Mouse (Mus musculus) heart, embryonic 14.5 days (tissue): ENCODE measurements at regions not wholly inside any gene's neighbourhood (a gene's known extent, or its start where the extent isn't known, plus 50 kb on each side); places are given as distances from the start of the nearest gene placed in this dataset.

Experiments used
- ATAC-seq: fragments of 200-750 bp; cut with Nextera tagmentation; 2 replicates; pipeline ENCODE4 v1.8.0; 2017; ENCODE audit warnings: low read depth, moderate TSS enrichment; ENCODE audit not compliant: insufficient number of reproducible peaks, insufficient read depth, low FRiP score
- H3K27ac ChIP-seq, 2 experiments: fragments of 200-500 bp in 1 of 2; fragments of 300-500 bp in 1 of 2; sonication (generic) in 1 of 2; replicated peaks in 1 of 2; 2 replicates each; pipeline ENCODE4 v1.5.1; 2012 to 2014; ENCODE audit warnings: low read depth in 2 of 2, low read length in 2 of 2, control low read depth in 1 of 2, mild to moderate bottlenecking in 1 of 2, mixed read lengths in 1 of 2; ENCODE audit not compliant: control insufficient read depth in 1 of 2, insufficient read depth in 1 of 2
- H3K27me3 ChIP-seq: fragments of 300-500 bp; sonication (generic); 2 replicates; pipeline ENCODE4 v1.6.1; 2014; ENCODE audit warnings: mild to moderate bottlenecking, low read length, control low read depth; ENCODE audit not compliant: control insufficient read depth, insufficient read depth
- H3K36me3 ChIP-seq: fragments of 300-500 bp; sonication (generic); 2 replicates; pipeline ENCODE4 v1.6.1; 2014; ENCODE audit warnings: mild to moderate bottlenecking, control low read depth, low read length, mixed read lengths; ENCODE audit not compliant: control insufficient read depth, insufficient read depth
- H3K4me1 ChIP-seq, 2 experiments: fragments of 200-500 bp in 1 of 2; fragments of 300-500 bp in 1 of 2; sonication (generic) in 1 of 2; 2 replicates each; pipeline ENCODE4 v1.6.1; 2012 to 2014; ENCODE audit warnings: low read length in 2 of 2, control low read depth in 1 of 2, mixed read lengths in 1 of 2; ENCODE audit not compliant: control insufficient read depth in 2 of 2, insufficient read depth in 2 of 2
- H3K4me2 ChIP-seq: fragments of 300-500 bp; sonication (generic); 2 replicates; pipeline ENCODE4 v1.6.1; 2014; ENCODE audit warnings: mild to moderate bottlenecking, low read length
- H3K4me3 ChIP-seq, 2 experiments: fragments of 200-500 bp in 1 of 2; fragments of 300-500 bp in 1 of 2; sonication (generic) in 1 of 2; 2 replicates each; pipeline ENCODE4 v1.5.1; 2012 to 2014; ENCODE audit warnings: low read length in 2 of 2, mild to moderate bottlenecking in 2 of 2, control low read depth in 1 of 2, low read depth in 1 of 2, moderate library complexity in 1 of 2; ENCODE audit not compliant: control insufficient read depth in 1 of 2, insufficient read depth in 1 of 2
- H3K9ac ChIP-seq: fragments of 300-500 bp; sonication (generic); 2 replicates; pipeline ENCODE4 v1.6.1; 2014; ENCODE audit warnings: mild to moderate bottlenecking, low read length
- H3K9me3 ChIP-seq: fragments of 300-500 bp; sonication (generic); 2 replicates; pipeline ENCODE4 v1.6.1; 2016; ENCODE audit warnings: low read length, control low read depth; ENCODE audit not compliant: control insufficient read depth
- WGBS: fragments of 180-500 bp; shearing (Covaris S2); extraction: QIAGEN DNeasy Blood & Tissue Kit; methylation state at CpG from one replicate; pipeline ENCODE4 v1.1.7; 2014; 5-methylcytosine and 5-hydroxymethylcytosine counted together

GRCm38 (mm10) chr3:50603182-50603581 is 159.8 kb upstream of the Slc7a11 start:
- Histone ChIP-seq H3K9me3 (no peaks in the 10 kb centered on the region), H3K4me2 (no peak overlapping the region), H3K27ac (no peak overlapping the region), H3K4me1 (no peaks in the 10 kb centered on the region), H3K36me3 (no peaks in the 10 kb centered on the region), H3K4me3 (no peak overlapping the region), H3K9ac (no peak overlapping the region), H3K27me3 (no peaks in the 10 kb centered on the region)
- no peak for ATAC-seq
- 64% methylated on average over 7 of the region's 7 CpGs for WGBS

GRCm38 (mm10) chr3:50595732-50596131 is 152.3 kb upstream of the Slc7a11 start:
- H3K9ac ChIP-seq, result no peak overlapping the region
- H3K27me3 ChIP-seq, result no peaks in the 10 kb centered on the region
- WGBS, result 81% methylated on average over 1 of the region's 1 CpGs
- no peak for ATAC-seq
- H3K4me2 ChIP-seq, result no peak overlapping the region
- H3K36me3 ChIP-seq, result no peaks in the 10 kb centered on the region
- H3K4me1 ChIP-seq, result no peaks in the 10 kb centered on the region
- no peak overlapping the region for H3K4me3 ChIP-seq
- no peak overlapping the region for H3K27ac ChIP-seq
- H3K9me3 ChIP-seq, result peaks cover 10% of the 10 kb centered on the region

- no peak overlapping the region for H3K9ac ChIP-seq
- H3K27ac ChIP-seq, result no peak overlapping the region
- H3K4me3 ChIP-seq, result no peak overlapping the region
- H3K36me3 ChIP-seq, result no peaks in the 10 kb centered on the region
- no peaks in the 10 kb centered on the region for H3K4me1 ChIP-seq
- 91% methylated on average over 1 of the region's 1 CpGs for WGBS
- no peak for ATAC-seq
- H3K4me2 ChIP-seq, result no peak overlapping the region
- H3K9me3 ChIP-seq, result no peaks in the 10 kb centered on the region
- no peaks in the 10 kb centered on the region for H3K27me3 ChIP-seq
Observed at GRCm38 (mm10) chr3:50584323-50584722, 140.9 kb upstream of the Slc7a11 start.

- ATAC-seq, result no peak
- Histone ChIP-seq H3K27ac (no peak overlapping the region), H3K4me3 (no peak overlapping the region), H3K36me3 (no peaks in the 10 kb centered on the region), H3K4me1 (no peaks in the 10 kb centered on the region), H3K4me2 (no peak overlapping the region), H3K9ac (no peak overlapping the region), H3K27me3 (no peaks in the 10 kb centered on the region), H3K9me3 (no peaks in the 10 kb centered on the region)
- 69% methylated on average over 6 of the region's 6 CpGs for WGBS
Observed at GRCm38 (mm10) chr3:50583475-50583874, 140.1 kb upstream of the Slc7a11 start.

- H3K4me1 ChIP-seq, result peaks cover 0 to under 1% of the 10 kb centered on the region in 2 experiments; a peak in 1 of 4 replicates
- no peak overlapping the region for H3K4me2 ChIP-seq
- H3K36me3 ChIP-seq, result no peaks in the 10 kb centered on the region
- no peak for ATAC-seq
- no peak overlapping the region for H3K4me3 ChIP-seq
- no peak overlapping the region for H3K27ac ChIP-seq
- no peaks in the 10 kb centered on the region for H3K9me3 ChIP-seq
- H3K9ac ChIP-seq, result no peak overlapping the region
- over 99% methylated on average over 9 of the region's 9 CpGs for WGBS
- no peaks in the 10 kb centered on the region for H3K27me3 ChIP-seq
Observed at GRCm38 (mm10) chr3:50574388-50574787, 131.0 kb upstream of the Slc7a11 start.

- H3K4me2 ChIP-seq, result no peak overlapping the region
- no peak overlapping the region for H3K4me3 ChIP-seq
- no peaks in the 10 kb centered on the region for H3K27me3 ChIP-seq
- H3K4me1 ChIP-seq, result peaks cover 0 to 2% of the 10 kb centered on the region in 2 experiments; a peak in 1 of 4 replicates
- H3K9me3 ChIP-seq, result no peaks in the 10 kb centered on the region
- ATAC-seq, result no peak
- no peak overlapping the region for H3K9ac ChIP-seq
- no peaks in the 10 kb centered on the region for H3K36me3 ChIP-seq
- H3K27ac ChIP-seq, result no peak overlapping the region
Observed at GRCm38 (mm10) chr3:50570027-50570426, 126.6 kb upstream of the Slc7a11 start.

GRCm38 (mm10) chr3:50569565-50569964 is 126.2 kb upstream of the Slc7a11 start:
- no peak for ATAC-seq
- H3K4me1 ChIP-seq, result peaks cover 0 to 2% of the 10 kb centered on the region in 2 experiments; a peak in 1 of 4 replicates
- H3K9me3 ChIP-seq, result no peaks in the 10 kb centered on the region
- no peaks in the 10 kb centered on the region for H3K27me3 ChIP-seq
- 61% methylated on average over 10 of the region's 10 CpGs for WGBS
- H3K4me2 ChIP-seq, result no peak overlapping the region
- H3K9ac ChIP-seq, result no peak overlapping the region
- no peaks in the 10 kb centered on the region for H3K36me3 ChIP-seq
- H3K4me3 ChIP-seq, result no peak overlapping the region
- 0 out of 4 replicates have a peak overlapping the region, but pooled peaks of 1 of the 2 experiments have one; percentile 8 for H3K27ac ChIP-seq

GRCm38 (mm10) chr3:50554150-50554549 is 110.7 kb upstream of the Slc7a11 start:
- Histone ChIP-seq H3K27ac (no peak overlapping the region), H3K9ac (no peak overlapping the region), H3K4me1 (no peaks in the 10 kb centered on the region), H3K4me3 (no peak overlapping the region), H3K27me3 (no peaks in the 10 kb centered on the region), H3K4me2 (no peak overlapping the region), H3K9me3 (no peaks in the 10 kb centered on the region), H3K36me3 (no peaks in the 10 kb centered on the region)
- WGBS, result 36% methylated on average over 1 of the region's 1 CpGs
- ATAC-seq, result no peak
